Mouse (Mus musculus) embryonic facial prominence, embryonic 15.5 days (tissue): Measurements from ENCODE around the gene Bcar3. TPM values are rescaled to one million over a fixed set of nuclear protein-coding genes. Genes with fewer than 3 reads are reported as not detected.
A peak's percentile ranks its signal among the peaks of the same experiment; 100 is the strongest.

Experiments used
- ATAC-seq: fragments of 200-750 bp; cut with Nextera tagmentation; 2 replicates; pipeline ENCODE4 v1.8.0; 2017; ENCODE audit warnings: low read depth, moderate TSS enrichment; ENCODE audit not compliant: insufficient number of reproducible peaks, low FRiP score, low TSS enrichment
- H3K27ac ChIP-seq: fragments of 300-500 bp; sonication (generic); replicated peaks from 2 replicates; pipeline ENCODE4 v1.5.1; 2015; ENCODE audit warnings: mild to moderate bottlenecking, inconsistent platforms
- H3K27me3 ChIP-seq: fragments of 300-500 bp; sonication (generic); 2 replicates; pipeline ENCODE4 v1.6.1; 2015; ENCODE audit warnings: inconsistent platforms
- H3K36me3 ChIP-seq: fragments of 300-500 bp; sonication (generic); 2 replicates; pipeline ENCODE4 v1.6.1; 2015; ENCODE audit warnings: mild to moderate bottlenecking, inconsistent platforms
- H3K4me1 ChIP-seq: fragments of 300-500 bp; sonication (generic); 2 replicates; pipeline ENCODE4 v1.6.1; 2015; ENCODE audit warnings: inconsistent platforms
- H3K4me2 ChIP-seq: fragments of 300-500 bp; sonication (generic); replicated peaks from 2 replicates; pipeline ENCODE4 v1.6.1; 2015; ENCODE audit warnings: mild to moderate bottlenecking, inconsistent platforms
- H3K4me3 ChIP-seq: fragments of 300-500 bp; sonication (generic); replicated peaks from 2 replicates; pipeline ENCODE4 v1.5.1; 2015; ENCODE audit warnings: mild to moderate bottlenecking, inconsistent platforms
- H3K9ac ChIP-seq: fragments of 300-500 bp; sonication (generic); 2 replicates; pipeline ENCODE4 v1.6.1; 2015; ENCODE audit warnings: inconsistent platforms
- H3K9me3 ChIP-seq: fragments of 300-500 bp; sonication (generic); replicated peaks from 2 replicates; pipeline ENCODE4 v1.6.1; 2016; ENCODE audit warnings: inconsistent platforms
- WGBS: fragments of 180-500 bp; shearing (Covaris S2); methylation state at CpG from one replicate; pipeline ENCODE4 v1.1.7; 2015; 5-methylcytosine and 5-hydroxymethylcytosine counted together
- polyA plus RNA-seq: library from polyadenylated mRNA; unstranded; fragments of >200 nt; fragmentation: Nextera tagmentation; extraction: Ambion mirVana; gene quantifications from 2 replicates; pipeline ENCODE4 v1.2.1, GENCODE M21; 2015

The Bcar3 gene
- polyA plus RNA-seq, 1 experiment from 2014 or later = 12.6 TPM

DNA sequence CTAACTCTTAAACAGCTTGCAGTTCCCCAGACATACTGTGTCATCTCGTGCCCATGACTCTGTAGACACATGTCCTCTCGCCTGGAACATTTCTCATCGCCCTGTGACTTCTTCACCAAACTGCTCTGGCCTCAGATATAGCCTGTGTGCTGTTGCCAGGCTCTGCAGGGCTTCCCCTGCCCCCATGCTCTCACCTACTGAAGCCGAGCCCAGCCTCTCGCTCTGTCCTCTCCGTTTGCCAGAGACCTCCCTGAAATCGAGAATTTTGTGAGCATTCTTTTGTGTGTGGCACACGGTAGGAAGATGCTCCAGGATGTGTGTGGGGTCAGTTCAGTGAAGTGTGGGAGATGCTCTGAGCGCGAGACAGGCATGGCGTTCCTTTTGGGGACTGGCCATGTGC is 151.8 kb downstream of the Bcar3 start:
- Histone ChIP-seq H3K4me1 (peaks cover 8% of the 10 kb centered on the region), H3K4me3 (no peak overlapping the region), H3K9me3 (no peaks in the 10 kb centered on the region), H3K27ac (no peak overlapping the region), H3K4me2 (no peak overlapping the region), H3K9ac (no peak overlapping the region), H3K27me3 (no peaks in the 10 kb centered on the region), H3K36me3 (0 out of 2 replicates have a peak, but pooled peaks cover 2% of the 10 kb centered on the region)
- WGBS = 83% methylated on average over 11 of the region's 11 CpGs
- no peak for ATAC-seq

DNA sequence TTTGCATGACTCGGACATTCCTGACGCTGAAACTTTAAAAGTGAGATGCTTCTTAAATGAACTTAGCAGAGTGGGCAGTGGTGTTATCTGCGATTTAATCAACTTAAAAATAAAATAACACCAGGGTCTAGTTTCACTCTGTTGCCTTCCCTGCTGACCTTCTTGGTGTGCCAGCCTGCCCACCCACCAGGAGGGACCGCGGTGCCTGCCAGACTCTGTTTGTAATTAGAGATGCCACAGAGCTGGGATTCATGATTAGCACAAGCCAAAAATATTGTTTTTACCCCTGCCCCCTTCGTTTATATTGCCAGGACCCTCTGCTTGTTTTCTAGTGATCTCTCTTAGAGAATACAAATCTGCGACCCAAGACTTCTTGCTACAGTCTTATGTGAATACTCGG is 152.7 kb downstream of the Bcar3 start:
- no peaks in the 10 kb centered on the region for H3K9me3 ChIP-seq
- H3K27me3 ChIP-seq = no peaks in the 10 kb centered on the region
- 48% methylated on average over 8 of the region's 8 CpGs for WGBS
- no peak overlapping the region for H3K4me3 ChIP-seq
- H3K27ac ChIP-seq = no peak overlapping the region
- peaks cover 8% of the 10 kb centered on the region for H3K4me1 ChIP-seq
- ATAC-seq = 0 out of 2 replicates have a peak, but pooled peaks have one; percentile 34
- 0 out of 2 replicates have a peak, but pooled peaks cover 2% of the 10 kb centered on the region for H3K36me3 ChIP-seq
- no peak overlapping the region for H3K9ac ChIP-seq
- no peak overlapping the region for H3K4me2 ChIP-seq

DNA sequence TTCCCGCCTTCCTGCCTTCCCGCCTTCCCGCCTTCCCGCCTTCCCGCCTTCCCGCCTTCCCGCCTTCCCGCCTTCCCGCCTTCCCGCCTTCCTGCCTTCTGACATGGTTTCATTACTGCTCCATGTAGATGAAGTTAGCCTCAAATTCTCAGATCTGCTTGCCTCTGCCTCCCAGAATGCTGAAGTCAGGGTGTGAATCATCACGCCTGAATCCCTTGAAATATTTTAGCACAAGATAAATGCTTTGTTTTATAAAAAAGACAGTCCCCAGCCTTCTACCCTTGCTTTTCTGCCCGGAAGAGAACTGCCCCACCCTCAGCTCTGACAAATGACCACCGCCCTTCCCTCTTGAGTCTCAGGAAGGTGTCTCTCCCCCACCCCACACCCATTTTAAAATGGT is 154.3 kb downstream of the Bcar3 start:
- Histone ChIP-seq H3K36me3 (0 out of 2 replicates have a peak, but pooled peaks cover 2% of the 10 kb centered on the region), H3K4me3 (no peak overlapping the region), H3K9me3 (no peaks in the 10 kb centered on the region), H3K9ac (no peak overlapping the region), H3K4me2 (no peak overlapping the region), H3K27ac (no peak overlapping the region), H3K4me1 (peaks cover 8% of the 10 kb centered on the region), H3K27me3 (no peaks in the 10 kb centered on the region)
- ATAC-seq = no peak
- WGBS = 97% methylated on average over 13 of the region's 13 CpGs

DNA sequence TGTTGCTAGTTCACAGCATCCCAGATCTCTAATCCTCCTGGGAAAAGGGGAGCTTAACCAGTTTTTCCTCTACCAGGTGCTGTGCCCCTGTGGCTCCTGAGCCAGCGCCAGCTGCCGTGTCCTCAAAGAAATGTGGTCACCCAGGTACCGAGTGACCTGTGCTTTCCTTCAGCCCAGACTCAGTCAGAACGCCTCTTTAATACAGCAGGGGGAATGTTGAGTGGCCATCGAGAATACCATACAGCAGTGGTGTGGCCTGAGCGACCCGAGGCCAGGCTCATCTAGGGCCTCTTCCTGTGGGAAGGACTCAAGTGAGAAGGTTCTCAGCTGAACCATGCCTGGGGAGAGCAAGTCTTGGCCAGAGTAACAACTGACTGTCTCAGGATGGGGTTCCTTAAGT is 156.1 kb downstream of the Bcar3 start:
- 0 out of 2 replicates have a peak, but pooled peaks cover 2% of the 10 kb centered on the region for H3K36me3 ChIP-seq
- H3K27me3 ChIP-seq = no peaks in the 10 kb centered on the region
- no peaks in the 10 kb centered on the region for H3K9me3 ChIP-seq
- H3K4me2 ChIP-seq = no peak overlapping the region
- no peak overlapping the region for H3K27ac ChIP-seq
- no peak for ATAC-seq
- H3K4me1 ChIP-seq = peaks cover 8% of the 10 kb centered on the region
- no peak overlapping the region for H3K4me3 ChIP-seq
- 88% methylated on average over 7 of the region's 7 CpGs for WGBS
- H3K9ac ChIP-seq = no peak overlapping the region

DNA sequence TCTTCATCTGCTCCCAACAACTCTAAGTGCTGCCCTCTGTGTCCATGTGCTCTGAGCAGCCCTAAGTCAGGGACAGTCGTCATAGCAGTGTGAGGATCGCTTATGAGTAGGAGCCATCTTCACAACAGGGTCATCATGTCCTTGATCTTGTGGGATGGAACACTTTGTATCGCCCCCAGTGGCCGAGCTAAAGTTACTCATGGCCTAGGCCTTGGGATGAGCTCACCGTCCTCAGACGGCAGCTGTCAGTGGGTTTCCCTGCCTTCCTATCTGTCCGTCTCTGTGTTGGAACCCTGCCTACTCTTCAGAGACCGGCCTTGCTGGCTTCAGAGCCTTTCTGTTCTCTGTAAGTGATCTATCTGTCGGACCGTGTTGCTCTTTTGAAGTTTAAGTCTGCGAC is 159.9 kb downstream of the Bcar3 start:
- H3K27me3 ChIP-seq = no peaks in the 10 kb centered on the region
- WGBS = 79% methylated on average over 11 of the region's 11 CpGs
- H3K9ac ChIP-seq = no peak overlapping the region
- H3K27ac ChIP-seq = no peak overlapping the region
- no peak for ATAC-seq
- no peaks in the 10 kb centered on the region for H3K4me1 ChIP-seq
- H3K4me2 ChIP-seq = no peak overlapping the region
- H3K36me3 ChIP-seq = no peaks in the 10 kb centered on the region
- no peak overlapping the region for H3K4me3 ChIP-seq
- H3K9me3 ChIP-seq = no peaks in the 10 kb centered on the region

DNA sequence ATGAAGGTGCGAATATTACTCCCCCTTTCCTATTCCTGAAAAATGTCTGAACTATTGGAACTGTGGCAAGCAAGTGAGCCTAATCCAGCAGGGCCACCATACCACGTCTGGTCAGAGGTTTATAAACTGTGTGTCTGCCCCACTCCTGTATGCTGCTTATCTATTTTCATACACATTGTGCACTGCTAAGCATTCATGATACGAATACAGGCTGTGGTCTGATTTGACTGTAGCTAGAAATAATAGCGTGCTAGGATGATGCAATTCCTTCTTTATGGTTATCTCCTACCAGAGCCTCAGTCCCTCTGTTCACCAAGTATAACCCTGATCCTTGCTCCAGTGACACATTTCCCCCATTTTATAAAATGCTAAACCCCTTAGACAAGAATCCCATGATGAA is 162.2 kb downstream of the Bcar3 start:
- no peak for ATAC-seq
- Histone ChIP-seq H3K36me3 (no peaks in the 10 kb centered on the region), H3K9me3 (no peaks in the 10 kb centered on the region), H3K4me2 (no peak overlapping the region), H3K4me1 (peaks cover 5% of the 10 kb centered on the region), H3K27ac (no peak overlapping the region), H3K27me3 (no peaks in the 10 kb centered on the region), H3K9ac (no peak overlapping the region), H3K4me3 (no peak overlapping the region)
- 91% methylated on average over 4 of the region's 4 CpGs for WGBS

DNA sequence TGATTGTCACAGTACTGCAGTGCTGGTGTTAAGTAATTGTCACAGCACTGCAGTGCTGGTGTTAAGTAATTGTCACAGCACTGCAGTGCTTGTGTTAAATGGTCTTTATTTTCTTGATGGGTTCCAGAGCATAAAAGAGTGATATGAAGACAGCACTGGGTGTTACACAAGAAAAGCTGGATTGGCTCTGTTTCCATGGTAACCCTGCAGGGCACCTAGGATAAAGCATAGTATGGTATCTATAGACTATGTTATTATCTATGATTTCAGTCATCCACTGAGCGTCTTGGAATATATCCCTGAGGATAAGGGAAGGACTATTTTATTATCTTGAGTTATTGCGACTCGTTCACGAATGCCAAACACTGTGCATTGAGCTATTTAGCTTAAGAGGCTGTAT is 162.9 kb downstream of the Bcar3 start:
- 87% methylated on average over 4 of the region's 4 CpGs for WGBS
- no peak overlapping the region for H3K4me2 ChIP-seq
- ATAC-seq = no peak
- peaks cover 11% of the 10 kb centered on the region for H3K4me1 ChIP-seq
- no peaks in the 10 kb centered on the region for H3K9me3 ChIP-seq
- H3K27ac ChIP-seq = no peak overlapping the region
- no peaks in the 10 kb centered on the region for H3K27me3 ChIP-seq
- H3K4me3 ChIP-seq = no peak overlapping the region
- no peak overlapping the region for H3K9ac ChIP-seq
- H3K36me3 ChIP-seq = no peaks in the 10 kb centered on the region

DNA sequence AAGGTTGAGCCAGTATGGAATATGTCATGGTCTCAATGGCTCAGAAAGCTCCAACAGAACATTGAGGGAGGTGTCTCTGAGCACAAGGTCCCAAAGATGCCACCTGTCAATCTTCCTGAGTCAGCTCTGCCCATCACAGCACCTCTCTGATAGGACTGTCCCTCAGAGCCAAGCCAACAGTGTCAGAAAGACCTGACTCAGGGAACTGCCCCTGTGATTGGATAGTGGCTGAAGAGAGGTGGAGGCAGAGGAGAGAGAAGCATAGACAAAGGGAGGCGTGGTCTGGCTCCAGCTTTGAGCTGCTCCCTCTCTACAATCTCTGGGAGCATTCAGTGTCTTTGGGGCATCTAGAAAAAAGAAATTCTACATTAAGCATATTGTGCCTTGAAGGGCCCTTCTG is 163.8 kb downstream of the Bcar3 start:
- ATAC-seq = no peak
- H3K27ac ChIP-seq = no peak overlapping the region

DNA sequence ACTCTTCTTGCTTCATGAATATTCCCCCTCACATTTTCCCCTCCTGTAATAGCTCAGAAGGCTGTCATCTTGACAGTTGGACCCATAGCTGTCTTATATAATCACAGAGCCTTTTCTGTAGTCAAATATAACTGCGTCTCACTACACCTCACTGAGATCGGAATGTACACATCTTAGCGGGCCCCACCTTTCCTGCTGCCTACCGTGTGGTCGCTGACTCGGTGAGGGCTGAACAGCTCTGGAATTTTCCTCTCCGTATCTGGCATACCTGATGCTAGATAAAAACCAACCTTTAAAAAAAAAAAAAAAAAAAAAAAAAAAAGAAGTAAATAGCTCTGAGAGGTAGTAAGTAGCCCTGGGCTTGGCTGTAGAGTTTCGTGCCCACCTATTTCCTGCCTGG is 164.8 kb downstream of the Bcar3 start:
- ATAC-seq = no peak
- H3K9me3 ChIP-seq = no peaks in the 10 kb centered on the region
- no peak overlapping the region for H3K4me3 ChIP-seq
- H3K4me2 ChIP-seq = no peak overlapping the region
- peaks cover 20% of the 10 kb centered on the region for H3K4me1 ChIP-seq
- no peak overlapping the region for H3K27ac ChIP-seq
- H3K9ac ChIP-seq = no peak overlapping the region
- H3K36me3 ChIP-seq = no peaks in the 10 kb centered on the region
- no peaks in the 10 kb centered on the region for H3K27me3 ChIP-seq
- WGBS = 62% methylated on average over 8 of the region's 8 CpGs

More for the DNA sequence above, 163.8 kb downstream of the Bcar3 start:
- Histone ChIP-seq H3K9ac (no peak overlapping the region), H3K36me3 (no peaks in the 10 kb centered on the region), H3K9me3 (no peaks in the 10 kb centered on the region), H3K4me1 (peaks cover 19% of the 10 kb centered on the region), H3K27me3 (no peaks in the 10 kb centered on the region), H3K4me3 (no peak overlapping the region), H3K4me2 (no peak overlapping the region)
- 74% methylated on average over 1 of the region's 1 CpGs for whole genome bisulfite sequencing

DNA sequence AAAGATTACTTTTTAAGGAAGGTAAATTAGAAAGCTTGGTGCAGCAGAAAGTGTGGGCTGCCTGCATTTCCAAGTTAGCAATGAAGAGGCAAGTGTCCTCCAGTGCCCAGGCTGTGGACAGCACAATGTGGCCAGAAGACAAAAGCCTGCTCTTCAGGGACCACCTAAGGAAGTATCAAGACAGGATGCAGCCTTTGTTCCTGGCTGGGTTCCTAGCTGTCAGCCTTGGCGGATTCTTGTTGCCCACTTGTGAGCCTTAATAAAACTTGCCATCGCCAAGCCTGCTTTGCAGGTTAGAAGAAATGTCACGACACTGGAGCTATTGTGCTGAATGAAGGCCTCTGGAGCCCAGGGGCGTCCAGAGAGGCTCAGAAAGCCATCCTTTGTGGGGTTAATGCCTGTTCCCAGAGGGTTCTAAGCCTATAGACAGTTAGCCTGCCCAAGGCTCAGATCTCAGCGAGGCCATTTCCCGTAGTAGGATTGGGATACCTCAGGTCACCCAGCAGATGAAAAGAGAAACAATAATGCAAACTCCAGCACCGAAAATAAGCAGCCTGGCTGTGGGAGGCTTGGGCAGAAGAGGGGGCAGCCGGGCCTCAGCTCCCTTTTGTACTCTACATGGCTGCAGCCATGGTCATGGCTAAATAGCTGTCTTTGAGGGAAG is 167.0 kb downstream of the Bcar3 start:
- H3K9ac ChIP-seq = no peak overlapping the region
- no peak for ATAC-seq
- WGBS = 25% methylated on average over 8 of the region's 8 CpGs

DNA sequence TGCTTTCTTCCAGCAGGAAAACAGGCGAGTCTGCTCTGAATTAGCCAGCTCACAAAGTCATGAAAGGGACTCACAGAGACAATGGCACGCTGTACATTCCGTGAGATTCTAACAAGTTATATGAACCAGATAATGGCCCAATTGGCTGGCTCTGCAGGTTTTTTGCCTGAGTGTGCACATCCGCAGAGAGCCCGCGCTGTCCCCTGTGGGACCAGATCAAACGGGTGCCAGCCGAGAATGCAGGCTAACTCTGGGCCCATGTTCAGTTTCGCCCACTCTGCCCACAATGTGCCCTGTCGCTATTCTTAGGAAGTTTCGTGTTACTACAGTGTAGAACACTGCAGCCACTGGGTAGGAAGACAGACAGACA is 167.6 kb downstream of the Bcar3 start:
- Histone ChIP-seq H3K9ac (no peak overlapping the region), H3K4me2 (peak overlapping the region; percentile 24), H3K27ac (peak overlapping the region; percentile 79), H3K4me1 (peaks cover 20% of the 10 kb centered on the region), H3K27me3 (no peaks in the 10 kb centered on the region), H3K4me3 (no peak overlapping the region), H3K36me3 (no peaks in the 10 kb centered on the region), H3K9me3 (no peaks in the 10 kb centered on the region)
- 32% methylated on average over 11 of the region's 11 CpGs for WGBS
- ATAC-seq = no peak

More for the DNA sequence above, 167.0 kb downstream of the Bcar3 start:
- H3K4me3 ChIP-seq = no peak overlapping the region
- peaks cover 20% of the 10 kb centered on the region for H3K4me1 ChIP-seq
- H3K27me3 ChIP-seq = no peaks in the 10 kb centered on the region
- H3K9me3 ChIP-seq = no peaks in the 10 kb centered on the region
- H3K36me3 ChIP-seq = no peaks in the 10 kb centered on the region
- peak overlapping the region; percentile 24 for H3K4me2 ChIP-seq
- peak overlapping the region; percentile 79 for H3K27ac ChIP-seq
